Mouse (Mus musculus): ENCODE measurements at regions not wholly inside any gene's neighbourhood (a gene's known extent, or its start where the extent isn't known, plus 50 kb on each side); places are given as distances from the start of the nearest gene placed in this dataset.

DNA sequence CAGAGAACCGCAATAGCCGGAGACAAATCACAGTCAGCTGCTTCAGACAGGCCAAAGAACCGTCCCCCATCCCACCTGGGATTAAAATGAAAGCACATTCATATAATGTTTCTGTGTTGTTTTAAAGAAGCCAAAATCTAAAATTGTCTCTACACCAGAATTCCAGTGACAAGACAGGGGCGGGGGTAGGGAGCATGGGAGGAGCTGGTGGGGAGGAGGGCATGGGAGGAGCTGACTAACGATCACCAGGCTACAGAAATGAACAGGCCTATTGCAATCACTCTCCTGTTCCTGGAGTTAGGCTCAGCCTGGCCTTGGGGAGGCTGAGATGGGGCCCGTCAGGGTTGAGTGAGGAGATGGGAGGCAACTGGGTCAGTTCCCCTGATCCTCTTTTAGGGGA, 105.9 kb downstream of the Olfm1 start:
- TF ChIP-seq CTCF (IDR thresholded peaks at IDR 0.05; ENCODE audit: borderline replicate concordance, extremely low read depth, insufficient read depth, insufficient read length) (no peak), POLR2A (IDR thresholded peaks at IDR 0.05; ENCODE audit: borderline replicate concordance, extremely low read depth, insufficient read depth, insufficient read length, poor library complexity, severe bottlenecking) (no peak)
